Mouse (Mus musculus): ENCODE data around the gene Efna1. TPM values are rescaled to one million over a fixed set of nuclear protein-coding genes. Genes with fewer than 3 reads are reported as not detected.

The Efna1 gene
- polyA plus RNA-seq, 1 experiment from 2014 or later = 11.4 TPM

DNA sequence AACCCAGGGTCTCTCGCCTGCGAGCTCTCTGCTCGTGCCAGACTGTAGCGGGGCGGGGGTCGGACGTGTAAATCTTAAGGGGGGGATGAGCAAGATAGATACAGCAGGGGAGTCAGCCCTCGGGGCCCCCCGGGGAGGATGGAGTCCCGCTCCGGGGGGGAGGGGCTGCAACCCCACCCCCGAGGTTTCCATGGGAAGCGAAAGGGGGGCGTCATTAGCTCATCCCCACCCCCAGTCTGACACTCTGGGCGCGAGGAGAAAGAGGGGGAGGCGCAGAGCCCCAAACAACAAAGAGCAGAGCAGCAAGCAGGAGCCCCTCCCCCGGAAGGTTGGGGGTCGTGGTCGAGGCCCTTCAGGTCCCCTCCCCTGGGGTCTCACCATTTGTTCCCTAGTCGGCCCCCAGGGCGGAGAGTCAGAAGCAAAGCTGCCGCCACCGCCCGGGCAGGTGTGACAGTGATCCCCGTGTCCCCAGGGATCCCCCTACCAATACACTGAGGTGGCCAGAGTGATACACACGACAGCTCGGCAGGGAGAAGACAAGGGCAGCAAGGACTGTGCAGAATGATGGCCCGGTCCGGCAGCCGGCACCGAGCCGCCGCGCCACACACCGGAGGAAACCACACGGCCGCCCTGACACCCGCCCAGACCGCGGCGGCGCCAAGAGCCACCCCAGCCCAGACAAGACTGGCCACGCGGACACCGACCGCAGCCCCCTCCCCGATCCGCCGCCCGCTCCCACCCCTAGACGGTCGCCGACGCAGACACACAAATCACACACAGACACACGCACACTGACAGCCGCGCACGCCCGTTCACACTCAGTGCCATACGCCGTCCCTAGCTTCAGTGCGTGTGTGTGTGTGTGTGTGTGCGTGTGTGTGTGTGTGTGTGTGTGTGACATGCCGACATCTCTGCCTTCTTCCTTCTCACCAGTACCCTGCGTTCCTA lies 40.5 kb upstream of the Efna1 start:
- H3K4me3 ChIP-seq (ENCODE audit: low read depth, low read length) = peak overlapping the region; percentile 57

GRCm38 (mm10) chr3:89320581-89321182 lies 39.7 kb upstream of the Efna1 start:
- ATAC-seq (replicated peaks; ENCODE audit: low FRiP score) (no peak; the same call in 1 of the 2 replicates), DNase-seq (ENCODE audit: low spot score) (peak; percentile 81)
- Histone ChIP-seq H3K4me2 (ENCODE audit: low read depth, low read length, severe bottlenecking) (peak overlapping the region; percentile 88), H3K9me3 (ENCODE audit: control insufficient read depth, low read length) (no peaks in the 10 kb centered on the region), H3K4me1 (replicated peaks; ENCODE audit: control insufficient read depth, insufficient read depth, low read length) (peaks cover 33% of the 10 kb centered on the region), H3K36me3 (ENCODE audit: control insufficient read depth, insufficient read depth, low read length) (no peaks in the 10 kb centered on the region), H3K27me3 (ENCODE audit: control insufficient read depth, insufficient read depth, low read length) (peaks cover 61% of the 10 kb centered on the region), H3K4me3 (ENCODE audit: low read depth, low read length) (peak overlapping the region; percentile 57), H3K27ac (ENCODE audit: low read depth, low read length) (peak overlapping the region; percentile 25; the same call in 1 of the 2 replicates), H3K9ac (ENCODE audit: low read length) (peak overlapping the region; percentile 59)
- under 1% methylated on average over 40 of the region's 41 CpGs for WGBS

More for the DNA sequence above, 40.5 kb upstream of the Efna1 start:
- no peaks in the 10 kb centered on the region for H3K9me3 ChIP-seq (ENCODE audit: control insufficient read depth, low read length)
- peak overlapping the region; percentile 25; the same call in 1 of the 2 replicates for H3K27ac ChIP-seq (ENCODE audit: low read depth, low read length)
- H3K9ac ChIP-seq (ENCODE audit: low read length) = peak overlapping the region; percentile 59
- 0 out of 2 replicates have a peak, but pooled peaks have one; percentile 7 for ATAC-seq (replicated peaks; ENCODE audit: low FRiP score)
- peaks cover 54% of the 10 kb centered on the region for H3K27me3 ChIP-seq (ENCODE audit: control insufficient read depth, insufficient read depth, low read length)
- no peak for DNase-seq (ENCODE audit: low spot score)
- peak overlapping the region; percentile 88 for H3K4me2 ChIP-seq (ENCODE audit: low read depth, low read length, severe bottlenecking)
- WGBS = 1% methylated on average over 65 of the region's 66 CpGs
- peaks cover 27% of the 10 kb centered on the region for H3K4me1 ChIP-seq (replicated peaks; ENCODE audit: control insufficient read depth, insufficient read depth, low read length)
- H3K36me3 ChIP-seq (ENCODE audit: control insufficient read depth, insufficient read depth, low read length) = no peaks in the 10 kb centered on the region

GRCm38 (mm10) chr3:89319591-89320350 lies 38.8 kb upstream of the Efna1 start:
- H3K4me3 ChIP-seq (ENCODE audit: low read depth, low read length) = peak overlapping the region; percentile 57
- peaks cover 39% of the 10 kb centered on the region for H3K4me1 ChIP-seq (replicated peaks; ENCODE audit: control insufficient read depth, insufficient read depth, low read length)
- no peak for ATAC-seq (replicated peaks; ENCODE audit: low FRiP score)
- peak; percentile 74 for DNase-seq (ENCODE audit: low spot score)
- WGBS = 5% methylated on average over 56 of the region's 58 CpGs
- H3K4me2 ChIP-seq (ENCODE audit: low read depth, low read length, severe bottlenecking) = peak overlapping the region; percentile 88
- no peaks in the 10 kb centered on the region for H3K9me3 ChIP-seq (ENCODE audit: control insufficient read depth, low read length)
- no peak overlapping the region for H3K27ac ChIP-seq (ENCODE audit: low read depth, low read length)
- H3K27me3 ChIP-seq (ENCODE audit: control insufficient read depth, insufficient read depth, low read length) = peaks cover 61% of the 10 kb centered on the region
- H3K36me3 ChIP-seq (ENCODE audit: control insufficient read depth, insufficient read depth, low read length) = no peaks in the 10 kb centered on the region
- H3K9ac ChIP-seq (ENCODE audit: low read length) = peak overlapping the region; percentile 23; the same call in 1 of the 2 replicates

DNA sequence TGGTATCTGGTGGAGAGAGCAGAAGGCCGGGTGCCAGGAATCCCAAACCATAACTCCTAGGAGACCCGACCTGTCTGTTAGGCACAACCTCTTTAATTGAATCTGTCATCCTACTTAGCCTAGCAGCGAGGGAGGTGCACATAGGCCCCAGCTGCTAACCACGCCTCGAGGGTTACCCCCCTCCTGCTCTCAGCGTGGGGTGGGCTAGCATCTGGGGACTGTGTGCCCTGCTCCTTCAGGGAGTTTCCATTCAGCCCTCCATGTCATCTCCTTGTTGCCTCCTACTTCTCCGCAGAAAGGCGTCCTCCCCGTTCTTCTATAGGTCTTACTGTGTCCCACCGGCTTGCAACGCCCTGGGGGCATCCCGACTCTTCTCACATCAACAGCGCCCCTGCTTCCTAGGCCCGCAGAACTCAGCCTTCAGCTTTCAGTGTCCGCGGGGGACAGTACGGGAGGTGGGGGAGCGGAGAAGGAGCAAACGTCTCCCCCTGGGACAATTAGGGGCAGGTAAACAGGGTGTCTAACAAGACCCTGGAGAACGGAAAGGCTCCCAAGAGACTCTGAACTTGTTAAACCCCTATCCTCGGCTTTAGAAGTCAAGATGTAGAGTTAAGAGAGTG lies 38.1 kb upstream of the Efna1 start:
- DNase-seq (ENCODE audit: low spot score) = no peak
- Histone ChIP-seq H3K9me3 (ENCODE audit: control insufficient read depth, low read length) (no peaks in the 10 kb centered on the region), H3K4me1 (replicated peaks; ENCODE audit: control insufficient read depth, insufficient read depth, low read length) (peaks cover 39% of the 10 kb centered on the region), H3K9ac (ENCODE audit: low read length) (peak overlapping the region; percentile 23; the same call in 1 of the 2 replicates), H3K27ac (ENCODE audit: low read depth, low read length) (no peak overlapping the region), H3K4me3 (ENCODE audit: low read depth, low read length) (peak overlapping the region; percentile 57), H3K36me3 (ENCODE audit: control insufficient read depth, insufficient read depth, low read length) (no peaks in the 10 kb centered on the region), H3K27me3 (ENCODE audit: control insufficient read depth, insufficient read depth, low read length) (peaks cover 61% of the 10 kb centered on the region), H3K4me2 (ENCODE audit: low read depth, low read length, severe bottlenecking) (peak overlapping the region; percentile 88)
- WGBS = 6% methylated on average over 21 of the region's 21 CpGs
- no peak for ATAC-seq (replicated peaks; ENCODE audit: low FRiP score)

GRCm38 (mm10) chr3:89318316-89318715 lies 37.4 kb upstream of the Efna1 start:
- Histone ChIP-seq H3K27ac (ENCODE audit: low read depth, low read length) (no peak overlapping the region), H3K36me3 (ENCODE audit: control insufficient read depth, insufficient read depth, low read length) (no peaks in the 10 kb centered on the region), H3K27me3 (ENCODE audit: control insufficient read depth, insufficient read depth, low read length) (peaks cover 61% of the 10 kb centered on the region), H3K4me2 (ENCODE audit: low read depth, low read length, severe bottlenecking) (no peak overlapping the region), H3K9ac (ENCODE audit: low read length) (no peak overlapping the region), H3K4me3 (ENCODE audit: low read depth, low read length) (no peak overlapping the region), H3K9me3 (ENCODE audit: control insufficient read depth, low read length) (no peaks in the 10 kb centered on the region), H3K4me1 (replicated peaks; ENCODE audit: control insufficient read depth, insufficient read depth, low read length) (peaks cover 39% of the 10 kb centered on the region)
- 71% methylated on average over 8 of the region's 8 CpGs for WGBS
- no peak for ATAC-seq (replicated peaks; ENCODE audit: low FRiP score)
- DNase-seq (ENCODE audit: low spot score) = no peak

- Histone ChIP-seq H3K27ac (ENCODE audit: low read depth, low read length) (no peak overlapping the region), H3K9ac (ENCODE audit: low read length) (no peak overlapping the region), H3K27me3 (ENCODE audit: control insufficient read depth, insufficient read depth, low read length) (peaks cover 56% of the 10 kb centered on the region), H3K9me3 (ENCODE audit: control insufficient read depth, low read length) (no peaks in the 10 kb centered on the region), H3K36me3 (ENCODE audit: control insufficient read depth, insufficient read depth, low read length) (no peaks in the 10 kb centered on the region), H3K4me3 (ENCODE audit: low read depth, low read length) (no peak overlapping the region; the same call in 1 of the 2 replicates), H3K4me2 (ENCODE audit: low read depth, low read length, severe bottlenecking) (no peak overlapping the region), H3K4me1 (replicated peaks; ENCODE audit: control insufficient read depth, insufficient read depth, low read length) (peaks cover 39% of the 10 kb centered on the region)
- no peak for ATAC-seq (replicated peaks; ENCODE audit: low FRiP score)
- WGBS = 70% methylated on average over 4 of the region's 6 CpGs
- no peak for DNase-seq (ENCODE audit: low spot score)
Observed at GRCm38 (mm10) chr3:89317246-89317645, 36.3 kb upstream of the Efna1 start.

DNA sequence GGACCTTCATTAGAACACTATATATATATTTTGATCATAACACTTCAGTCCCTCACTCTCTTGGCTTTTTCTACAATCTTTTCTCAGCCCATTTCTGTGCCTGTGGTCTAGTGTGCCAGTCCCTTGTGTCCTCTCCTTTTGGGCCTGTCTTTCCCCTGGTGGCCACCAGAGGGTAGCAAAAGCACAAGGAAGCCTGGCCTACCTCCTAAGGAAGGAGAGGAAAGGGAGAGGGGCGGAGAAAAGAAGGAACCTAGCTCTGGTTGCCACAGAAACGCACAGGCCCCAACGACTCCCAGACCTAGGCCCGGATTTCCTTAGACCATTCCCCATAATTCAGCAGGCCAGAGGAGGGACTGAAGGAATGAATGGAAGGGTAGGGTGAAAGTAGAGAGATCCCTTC lies 35.9 kb upstream of the Efna1 start:
- Histone ChIP-seq H3K27me3 (ENCODE audit: control insufficient read depth, insufficient read depth, low read length) (peaks cover 51% of the 10 kb centered on the region), H3K36me3 (ENCODE audit: control insufficient read depth, insufficient read depth, low read length) (no peaks in the 10 kb centered on the region), H3K9ac (ENCODE audit: low read length) (no peak overlapping the region), H3K4me3 (ENCODE audit: low read depth, low read length) (no peak overlapping the region; the same call in 1 of the 2 replicates), H3K9me3 (ENCODE audit: control insufficient read depth, low read length) (no peaks in the 10 kb centered on the region), H3K4me2 (ENCODE audit: low read depth, low read length, severe bottlenecking) (no peak overlapping the region), H3K4me1 (replicated peaks; ENCODE audit: control insufficient read depth, insufficient read depth, low read length) (peaks cover 37% of the 10 kb centered on the region), H3K27ac (ENCODE audit: low read depth, low read length) (no peak overlapping the region)
- DNase-seq (ENCODE audit: low spot score) = peak; percentile 90
- WGBS = 0% methylated on average over 4 of the region's 4 CpGs
- peak; percentile 28 for ATAC-seq (replicated peaks; ENCODE audit: low FRiP score)
